Mouse (Mus musculus): ENCODE measurements around the gene Eml4. TPM values are rescaled to one million over a fixed set of nuclear protein-coding genes. Genes with fewer than 3 reads are reported as not detected.

The Eml4 gene
- polyA plus RNA-seq (2014; fragmentation: Illumina TruSeq; extraction: RNeasy Lipid Tissue Mini Kit (QIAGEN cat#74804); ENCODE audit: low read depth, low replicate concordance) = 26.8 TPM

GRCm38 (mm10) chr17:83350379-83351091 lies at the start of gene Eml4:
Eml4 (plus strand) TSS chr17:83350931.

GRCm38 (mm10) chr17:83517280-83518015 lies 166.7 kb downstream of the Eml4 start, which contains the start of gene Cox7a2l:
Cox7a2l (minus strand) TSS chr17:83517330.

Other genes starting within 250 kb of the Eml4 start
- 1.1 TPM for gene Pkdcc, start 135.6 kb upstream of the Eml4 start, polyA plus RNA-seq (2014; fragmentation: Illumina TruSeq; extraction: RNeasy Lipid Tissue Mini Kit (QIAGEN cat#74804); ENCODE audit: low read depth, low replicate concordance)
- 116 TPM for gene Cox7a2l, start 166.4 kb downstream of the Eml4 start, polyA plus RNA-seq (2014; fragmentation: Illumina TruSeq; extraction: RNeasy Lipid Tissue Mini Kit (QIAGEN cat#74804); ENCODE audit: low read depth, low replicate concordance)

Data from testis, adult 10 weeks (tissue).